Mouse (Mus musculus): ENCODE data around the gene Ddc.

GRCm38 (mm10) chr11:11835361-11835760 lies 62.6 kb downstream of the Ddc start:
- TF ChIP-seq POLR2A (IDR thresholded peaks at IDR 0.05; ENCODE audit: low read depth, low read length): no peak
- TF ChIP-seq CTCF (IDR thresholded peaks at IDR 0.05; ENCODE audit: borderline replicate concordance, insufficient read depth, low read length): no peak

Measured in embryonic fibroblast, embryonic 13.5 days (primary cell).